19 mouse cellular contexts compared by ENCODE assay signal in the genomic region with DNA sequence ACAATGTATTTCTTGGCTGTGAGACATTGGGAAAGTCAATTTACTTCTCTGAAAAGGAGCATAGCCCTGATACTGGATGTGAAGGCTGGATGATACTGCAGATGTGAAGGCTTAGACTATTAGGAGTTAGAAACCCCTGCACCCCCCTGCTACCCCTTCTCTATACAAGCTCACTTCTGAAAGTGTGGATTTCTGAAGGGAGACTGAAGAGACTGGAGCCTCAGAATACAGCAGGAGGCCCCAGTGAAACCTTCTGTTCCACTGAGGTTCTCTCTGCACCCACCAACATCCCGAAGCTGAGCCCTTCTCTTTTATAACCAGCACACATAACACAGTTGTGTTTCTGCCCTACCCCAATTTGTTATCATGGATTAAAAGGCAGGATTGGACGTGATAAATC.
A peak's percentile ranks its signal among the peaks of the same experiment; 100 is the strongest.
DNase-seq lines count a peak whose midpoint lies in the region; ATAC-seq lines count a peak whose summit lies in the region.
"Had no signal": no experiment of that assay in that cellular context is flagged by ENCODE, and none has a peak within 500 bp of the region (broad histone marks: within the 10 kb centered on the region; RNA-seq: fewer than 3 reads in every experiment).

No protein-coding gene starts in this region.

- no peaks in the 10 kb centered on the region for H3K4me1 ChIP-seq in midbrain, embryonic 11.5 days (ENCODE audit: control insufficient read depth, insufficient read depth, low read length)
- no peaks in the 10 kb centered on the region for H3K4me1 ChIP-seq in midbrain, embryonic 16.5 days (ENCODE audit: control insufficient read depth, insufficient read depth, low read length)

- no peak overlapping the region for H3K4me3 ChIP-seq in midbrain, embryonic 11.5 days (ENCODE audit: low read depth, low read length)
- no peak overlapping the region for H3K4me3 ChIP-seq in midbrain, embryonic 16.5 days (ENCODE audit: low read depth, low read length)

- intact Hi-C loops in heart, postnatal 36 days (cut with DNase I) = loop anchor here (5.0 to 10.0 kb wide), 2 partner anchors 131 to 469 kb away; a partner anchor contains a TSS

- no peak overlapping the region for H3K4me2 ChIP-seq in midbrain, embryonic 11.5 days
- no peak overlapping the region for H3K4me2 ChIP-seq in midbrain, embryonic 16.5 days (ENCODE audit: low read length)

- H3K9ac ChIP-seq in midbrain, embryonic 11.5 days (ENCODE audit: low read length) = no peak overlapping the region
- H3K9ac ChIP-seq in midbrain, embryonic 16.5 days (ENCODE audit: low read depth, low read length) = no peak overlapping the region

- no peaks in the 10 kb centered on the region for H3K36me3 ChIP-seq in midbrain, embryonic 11.5 days (ENCODE audit: control insufficient read depth, insufficient read depth, low read length)
- H3K36me3 ChIP-seq in midbrain, embryonic 16.5 days (ENCODE audit: control insufficient read depth, insufficient read depth, low read length) = no peaks in the 10 kb centered on the region
- H3K36me3 ChIP-seq: G1E had no signal

- ATAC-seq in midbrain, embryonic 11.5 days (ENCODE audit: low FRiP score) = no peak
- no peak for ATAC-seq in midbrain, embryonic 16.5 days
- ATAC-seq: activated CD4-positive, CD25-positive, alpha-beta regulatory T cell, adult 4 months; CD4-positive, CD25-positive, alpha-beta regulatory T cell, adult 4 months; Patski had no signal

- 70% methylated on average over 2 of the region's 2 CpGs for WGBS in midbrain, embryonic 11.5 days
- 85% methylated on average over 2 of the region's 2 CpGs for WGBS in midbrain, embryonic 16.5 days

- H3K27ac ChIP-seq in midbrain, embryonic 11.5 days (ENCODE audit: low read depth, low read length) = no peak overlapping the region
- no peak overlapping the region for H3K27ac ChIP-seq in midbrain, embryonic 16.5 days (ENCODE audit: low read length)

- DNase-seq in heart, adult 11 months = peak; percentile 55
- DNase-seq in heart, postnatal 36 days = no peak
- peak; percentile 53 for DNase-seq in midbrain, embryonic 11.5 days (ENCODE audit: low spot score, missing footprints)
- DNase-seq: adrenal gland, adult 2 months; adrenal gland, adult 8-10 months; adrenal gland, postnatal 10 days; adrenal gland, postnatal 14 days; adrenal gland, postnatal 25 days; adrenal gland, postnatal 36 days; B cell, adult 2 months; cerebellum, adult 11 months; cerebellum, adult 11-12 months; cerebellum, adult 18-20 months had no signal

- peaks cover 19% of the 10 kb centered on the region for H3K27me3 ChIP-seq in midbrain, embryonic 11.5 days (ENCODE audit: control insufficient read depth, insufficient read depth, low read length)
- H3K27me3 ChIP-seq in midbrain, embryonic 16.5 days (ENCODE audit: control insufficient read depth, insufficient read depth, low read depth, low read length) = peaks cover 20% of the 10 kb centered on the region
- H3K27me3 ChIP-seq: CH12.LX, Patski had no signal

- no peaks in the 10 kb centered on the region for H3K9me3 ChIP-seq in midbrain, embryonic 11.5 days (ENCODE audit: control insufficient read depth, low read length)
- H3K9me3 ChIP-seq in midbrain, embryonic 16.5 days (replicated peaks; ENCODE audit: control insufficient read depth, low read length, poor library complexity, severe bottlenecking) = no peaks in the 10 kb centered on the region
- H3K9me3 ChIP-seq: G1E had no signal

Comparison
In these comparisons a context has a peak if more than half of its experiments do, and no peak if none do; other contexts are left out.
1. DNase-seq: peak in heart, adult 11 months (single experiment) and midbrain, embryonic 11.5 days (single experiment); none in heart, postnatal 36 days (0 of 2).